Mouse (Mus musculus) skeletal muscle tissue, postnatal 0 days (tissue): Measurements from ENCODE around the gene Ccndbp1. TPM values are rescaled to one million over a fixed set of nuclear protein-coding genes. Genes with fewer than 3 reads are reported as not detected.

Experiments used
- microRNA-seq, 2 experiments: library from miRNA; unstranded; fragments of <30 nt; microRNA quantifications; one replicate each; pipeline ENCODE4; 2016
- polyA plus RNA-seq: library from polyadenylated mRNA; unstranded; fragments of >200 nt; fragmentation: Nextera tagmentation; extraction: Ambion mirVana; gene quantifications from 2 replicates; pipeline ENCODE4 v1.2.1, GENCODE M21; 2015

The Ccndbp1 gene
- 27.1 and 27.3 TPM in 2 replicates for polyA plus RNA-seq

GRCm38 (mm10) chr2:121007925-121008663, at the start of gene Ccndbp1:
Gene Ccndbp1 (plus strand): TSS chr2:121008403.

DNA sequence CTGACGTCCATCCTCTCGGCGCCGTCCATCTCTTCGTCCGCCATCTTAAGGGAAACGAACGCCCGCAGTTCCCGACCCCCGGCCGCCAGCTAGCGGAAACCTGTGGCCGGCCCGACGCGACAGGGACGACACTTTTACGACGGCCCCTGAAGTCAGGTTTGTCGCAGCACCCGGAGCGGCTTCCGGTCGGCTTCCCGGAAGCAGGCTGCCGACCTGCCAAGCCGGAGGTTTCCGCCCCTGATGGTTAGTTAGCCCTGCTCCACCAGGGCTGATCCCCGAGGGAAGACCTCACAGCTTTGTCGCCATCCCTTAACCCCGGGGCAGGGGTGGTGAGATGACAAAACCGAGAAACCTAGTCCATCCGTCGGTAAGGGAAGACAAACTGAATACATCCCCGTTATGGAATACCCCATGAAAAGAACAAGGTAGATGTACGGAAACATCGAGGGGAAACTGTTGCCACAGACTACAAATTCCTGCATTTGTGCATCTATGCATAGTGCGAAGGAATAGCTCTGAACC, 37.6 kb upstream of the Ccndbp1 start, which contains the start of gene Ubr1:
TSS of gene Ubr1 (minus strand) at position 157 of the 522 bp plus-strand sequence.

GRCm38 (mm10) chr2:120976990-120977925, 30.9 kb upstream of the Ccndbp1 start, which contains the start of gene Tmem62:
Gene Tmem62 (plus strand): TSS chr2:120977017.

GRCm38 (mm10) chr2:121036733-121037341, 28.6 kb downstream of the Ccndbp1 start, which contains the start of gene Epb42:
Gene Epb42 (minus strand): TSS chr2:121037072.

Small RNA genes within 50 kb of the gene (microRNA-seq; reads per million reads assigned to microRNA genes)
- gene Gm44325 = 0 reads per million in 2 experiments

Other genes starting within 250 kb of the Ccndbp1 start
- 3.4 and 4.7 TPM in 2 replicates for gene Cdan1, start 158.3 kb upstream of the Ccndbp1 start, polyA plus RNA-seq
- gene Ttbk2, start 157.8 kb upstream of the Ccndbp1 start, polyA plus RNA-seq = 1.6 and 2.8 TPM in 2 replicates
- gene Ubr1, start 37.7 kb upstream of the Ccndbp1 start, polyA plus RNA-seq = 10.3 and 10.9 TPM in 2 replicates
- 1.6 and 1.8 TPM in 2 replicates for gene Tmem62, start 31.4 kb upstream of the Ccndbp1 start, polyA plus RNA-seq
- gene Epb42, start 28.7 kb downstream of the Ccndbp1 start, polyA plus RNA-seq = 0.12 and 0.15 TPM in 2 replicates
- gene Tgm5, start 77.4 kb downstream of the Ccndbp1 start, polyA plus RNA-seq = 0.27 TPM in 1 of 2 replicates, not detected in the other
- not detected in 2 replicates for gene Tgm7, start 101.4 kb downstream of the Ccndbp1 start, polyA plus RNA-seq
- gene Adal, start 132.0 kb downstream of the Ccndbp1 start, polyA plus RNA-seq = 11.2 and 11.6 TPM in 2 replicates
- 11.0 and 12.8 TPM in 2 replicates for gene Lcmt2, start 132.2 kb downstream of the Ccndbp1 start, polyA plus RNA-seq
- gene Tubgcp4, start 162.3 kb downstream of the Ccndbp1 start, polyA plus RNA-seq = 12.4 and 14.3 TPM in 2 replicates
- 3.9 TPM in 2 replicates for gene Zscan29, start 162.7 kb downstream of the Ccndbp1 start, polyA plus RNA-seq